Mouse (Mus musculus) heart, postnatal 14 days (tissue): ENCODE data around the gene Hoxd3. TPM values are rescaled to one million over a fixed set of nuclear protein-coding genes. Genes with fewer than 3 reads are reported as not detected.

ENCODE experiments used
- DNase-seq, 2 experiments: peaks; one replicate each; pipeline ENCODE4 v3.0.0; 2021 to 2022
- intact Hi-C: fragments of 180-260 bp; cut with DNase I; formaldehyde crosslinking; loops from one replicate; pipeline ENCODE4 v1.15.1; 2025
- total RNA-seq, 2 experiments: library from RNA; stranded (reverse); gene quantifications; 2 replicates each; pipeline ENCODE4 v1.2.3; 2021

Hoxd3 gene
- total RNA-seq, 2 experiments from 2014 or later: not detected

- intact Hi-C loops: loop anchor here (5.0 to 10.0 kb wide), 2 partner anchors 34 to 1416 kb away; partner anchors contain the start of genes Evx2 and Sp9
- peak; percentile 43 to 56 for DNase-seq
These were observed 20.4 kb upstream of the Hoxd3 start, which contains the start of gene Hoxd10 for GRCm38 (mm10) chr2:74691022-74691951. TSS of gene Hoxd10 (plus strand) at chr2:74691924.

GRCm38 (mm10) chr2:74691995-74692807 is 19.5 kb upstream of the Hoxd3 start:
- intact Hi-C loops: loop anchor here (5.0 to 10.0 kb wide), 2 partner anchors 35 to 1417 kb away; partner anchors contain the start of genes Evx2 and Sp9
- DNase-seq: no peak

- DNase-seq: no peak
- intact Hi-C loops: loop anchor here (5.0 to 10.0 kb wide), 2 partner anchors 36 to 1418 kb away; partner anchors contain the start of genes Evx2 and Sp9
These were observed 18.8 kb upstream of the Hoxd3 start for GRCm38 (mm10) chr2:74692808-74693431.

GRCm38 (mm10) chr2:74693432-74693827 is 18.3 kb upstream of the Hoxd3 start:
- intact Hi-C loops: loop anchor here (5.0 to 10.0 kb wide), 2 partner anchors 36 to 1419 kb away; partner anchors contain the start of genes Evx2 and Sp9
- no peak for DNase-seq

- DNase-seq: no peak
- intact Hi-C loops: loop anchor here (5.0 to 10.0 kb wide), 2 partner anchors 37 to 1419 kb away; partner anchors contain the start of genes Evx2 and Sp9
These were observed 17.7 kb upstream of the Hoxd3 start for GRCm38 (mm10) chr2:74694066-74694465.

GRCm38 (mm10) chr2:74695383-74695782 is 16.3 kb upstream of the Hoxd3 start:
- DNase-seq: no peak

GRCm38 (mm10) chr2:74695813-74696430 is 15.8 kb upstream of the Hoxd3 start:
- intact Hi-C loops: loop anchor here (10.0 kb wide), 1 partner anchor 1421 kb away; the partner anchor contains the start of gene Sp9
- DNase-seq: no peak

More at GRCm38 (mm10) chr2:74695383-74695782, 16.3 kb upstream of the Hoxd3 start:
- intact Hi-C loops: loop anchor here (10.0 kb wide), 1 partner anchor 1421 kb away; the partner anchor contains the start of gene Sp9

- no peak for DNase-seq
- intact Hi-C loops: loop anchor here (10.0 kb wide), 1 partner anchor 1422 kb away; the partner anchor contains the start of gene Sp9
These were observed 15.0 kb upstream of the Hoxd3 start for GRCm38 (mm10) chr2:74696442-74697335.

GRCm38 (mm10) chr2:74697567-74698121 is 14.1 kb upstream of the Hoxd3 start, which contains the start of gene Hoxd9:
TSS of gene Hoxd9 (plus strand) at chr2:74697727.
- intact Hi-C loops: loop anchor here (10.0 kb wide), 1 partner anchor 1423 kb away; the partner anchor contains the start of gene Sp9
- DNase-seq: no peak

- intact Hi-C loops: loop anchor here (10.0 kb wide), 1 partner anchor 1424 kb away; the partner anchor contains the start of gene Sp9
- no peak for DNase-seq
These were observed 13.3 kb upstream of the Hoxd3 start for GRCm38 (mm10) chr2:74698201-74699052.

- intact Hi-C loops: loop anchor here (10.0 kb wide), 1 partner anchor 1424 kb away; the partner anchor contains the start of gene Sp9
These were observed 12.7 kb upstream of the Hoxd3 start for GRCm38 (mm10) chr2:74699053-74699430.

GRCm38 (mm10) chr2:74699664-74700545 is 11.8 kb upstream of the Hoxd3 start:
- intact Hi-C loops: loop anchor here (5.0 to 10.0 kb wide), 3 partner anchors 262 to 1425 kb away; partner anchors contain the start of gene Sp9
- no peak for DNase-seq

More at GRCm38 (mm10) chr2:74699053-74699430, 12.7 kb upstream of the Hoxd3 start:
- DNase-seq: no peak

- intact Hi-C loops: loop anchor here (5.0 to 10.0 kb wide), 2 partner anchors 262 to 1074 kb away; no protein-coding TSS in a partner anchor
- no peak for DNase-seq
These were observed 11.1 kb upstream of the Hoxd3 start for GRCm38 (mm10) chr2:74700546-74701112.

GRCm38 (mm10) chr2:74701949-74702819 is 9.5 kb upstream of the Hoxd3 start:
- peak; percentile 79 to 88 for DNase-seq
- intact Hi-C loops: loop anchor here (2.0 to 10.0 kb wide), 6 partner anchors 260 to 1073 kb away; no protein-coding TSS in a partner anchor
